Mouse (Mus musculus) C3H10T1/2 (cell line): ENCODE measurements around the gene Pcdh18. TPM values are rescaled to one million over a fixed set of nuclear protein-coding genes. Genes with fewer than 3 reads are reported as not detected.

Experiments
- polyA plus RNA-seq, 2 experiments: library from polyadenylated mRNA; unstranded; fragments of >200 nt; fragmentation: generic; extraction: Trizol; gene quantifications; one replicate each; pipeline ENCODE4 v1.2.1; 2012; ENCODE audit warnings: missing spikeins in 2 of 2

Pcdh18 gene
- polyA plus RNA-seq, result 10 to 100 TPM in 1 of 2 experiments, 1 to 10 TPM in 1; 1.2 to 11.0 TPM

DNA sequence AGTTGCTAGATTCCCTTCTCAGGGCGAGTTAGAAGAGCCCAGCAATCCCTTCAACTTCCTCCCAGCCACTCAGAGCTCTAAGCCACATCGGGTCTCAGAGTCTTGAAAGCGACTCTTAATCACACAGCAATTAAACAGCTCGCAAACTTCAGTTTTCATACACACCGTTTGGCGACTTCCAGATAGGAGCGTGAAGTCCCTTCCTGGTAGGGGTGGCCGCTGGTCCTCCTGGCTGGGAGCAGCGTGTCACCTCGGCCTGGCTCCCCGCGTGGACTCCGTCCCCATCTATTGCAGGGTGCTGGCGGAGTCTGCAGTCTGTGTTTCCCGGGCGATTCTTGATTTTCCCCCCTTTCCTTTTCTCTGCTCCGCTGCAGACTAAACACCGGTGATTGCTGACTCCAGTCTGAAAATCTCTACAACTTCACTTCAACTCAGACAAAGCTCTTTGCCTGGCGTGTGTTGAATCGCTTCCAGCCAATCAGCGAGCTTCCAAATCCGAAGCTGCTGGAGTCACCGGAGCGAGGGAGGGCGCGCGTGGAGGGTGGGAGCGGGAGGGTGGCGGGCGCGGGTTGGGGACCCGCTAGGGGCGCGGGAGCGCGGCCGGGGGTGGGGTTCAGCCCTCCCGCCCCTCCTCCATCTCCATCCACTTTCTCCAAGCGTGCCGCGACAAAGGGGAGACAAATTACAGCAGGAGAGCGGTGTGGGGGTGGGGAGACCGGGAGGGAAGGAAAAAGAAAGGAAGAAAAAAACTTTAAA, at the start of gene Pcdh18:
TSS of gene Pcdh18 (minus strand) at position 456 of the 756 bp plus-strand sequence.

